Mouse (Mus musculus) G1E (cell line): Measurements from ENCODE around the gene Sox8.

Source experiments
- CTCF ChIP-seq: IDR thresholded peaks from 2 replicates; pipeline ENCODE4 v1.5.1; 2012; ENCODE audit warnings: low read depth, low read length, inconsistent platforms, mixed read lengths
- GATA1 ChIP-seq: IDR thresholded peaks from 2 replicates; pipeline ENCODE4 v1.6.1; 2012; ENCODE audit warnings: borderline replicate concordance, low read length, inconsistent platforms, mixed read lengths

- no peak for TF ChIP-seq CTCF
- TF ChIP-seq GATA1: no peak
Measured at GRCm38 (mm10) chr17:25564481-25564880, 6.0 kb downstream of the Sox8 start.
